Mouse (Mus musculus) regulatory T cell (primary cell): ENCODE results near the gene Ncf1.

Experiments used
- in situ Hi-C: fragments of 300-600 bp; cut with MboI, MseI; formaldehyde crosslinking; loops from one replicate; pipeline ENCODE4 v1.15.1; 2025; ENCODE audit warnings: high pct_unique_total_duplicates

The Ncf1 gene

GRCm38 (mm10) chr5:134209931-134210554 is 19.4 kb downstream of the Ncf1 start:
- in situ Hi-C loops = no loop called here

- in situ Hi-C loops = no loop called here
These were observed 22.7 kb downstream of the Ncf1 start for GRCm38 (mm10) chr5:134206721-134207120.

GRCm38 (mm10) chr5:134193664-134194063 is 35.8 kb downstream of the Ncf1 start:
- in situ Hi-C loops = loop anchor here (5.0 kb wide), 2 partner anchors 59 to 164 kb away; no protein-coding TSS in a partner anchor

- in situ Hi-C loops = loop anchor here (5.0 to 10.0 kb wide), 2 partner anchors 276 to 304 kb away; no protein-coding TSS in a partner anchor
These were observed 40.9 kb downstream of the Ncf1 start for GRCm38 (mm10) chr5:134188571-134188970.

- in situ Hi-C loops = loop anchor here (5.0 to 10.0 kb wide), 2 partner anchors 278 to 305 kb away; no protein-coding TSS in a partner anchor
These were observed 42.3 kb downstream of the Ncf1 start for GRCm38 (mm10) chr5:134186961-134187731.

- in situ Hi-C loops = loop anchor here (5.0 to 10.0 kb wide), 2 partner anchors 279 to 306 kb away; no protein-coding TSS in a partner anchor
These were observed 43.4 kb downstream of the Ncf1 start for GRCm38 (mm10) chr5:134186059-134186458.

GRCm38 (mm10) chr5:134183880-134184808 is 45.3 kb downstream of the Ncf1 start, which contains the start of gene Gtf2ird2:
Gene Gtf2ird2 (plus strand): TSS chr5:134184019.
- in situ Hi-C loops = loop anchor here (10.0 kb wide), 1 partner anchor 281 kb away; no protein-coding TSS in a partner anchor

GRCm38 (mm10) chr5:134183162-134183561 is 46.3 kb downstream of the Ncf1 start:
- in situ Hi-C loops = loop anchor here (10.0 kb wide), 1 partner anchor 282 kb away; no protein-coding TSS in a partner anchor

GRCm38 (mm10) chr5:134182735-134183134 is 46.7 kb downstream of the Ncf1 start:
- in situ Hi-C loops = loop anchor here (10.0 kb wide), 1 partner anchor 282 kb away; no protein-coding TSS in a partner anchor

GRCm38 (mm10) chr5:134182172-134182571 is 47.3 kb downstream of the Ncf1 start:
- in situ Hi-C loops = loop anchor here (10.0 kb wide), 1 partner anchor 283 kb away; no protein-coding TSS in a partner anchor

- in situ Hi-C loops = loop anchor here (10.0 kb wide), 1 partner anchor 285 kb away; no protein-coding TSS in a partner anchor
These were observed 49.6 kb downstream of the Ncf1 start for GRCm38 (mm10) chr5:134179871-134180270.

- in situ Hi-C loops = no loop called here
These were observed 50.9 kb downstream of the Ncf1 start for GRCm38 (mm10) chr5:134178536-134178935.

GRCm38 (mm10) chr5:134176169-134176881 is 53.1 kb downstream of the Ncf1 start, which contains the start of gene Rcc1l:
Gene Rcc1l (minus strand): TSS chr5:134176774.
- in situ Hi-C loops = no loop called here

- in situ Hi-C loops = no loop called here
These were observed 53.7 kb downstream of the Ncf1 start for GRCm38 (mm10) chr5:134175696-134176095.

GRCm38 (mm10) chr5:134173206-134173605 is 56.2 kb downstream of the Ncf1 start:
- in situ Hi-C loops = no loop called here

GRCm38 (mm10) chr5:134170167-134170566 is 59.3 kb downstream of the Ncf1 start:
- in situ Hi-C loops = no loop called here
